9 mouse cellular contexts compared by ENCODE assay signal in genomic region chr2:21206278-21206677, GRCm38 (mm10). TPM values are rescaled to one million over a fixed set of nuclear protein-coding genes. Genes with fewer than 3 reads are reported as not detected.
DNase-seq lines count a peak whose midpoint lies in the region; ATAC-seq and TF ChIP-seq lines count a peak whose summit lies in the region.
"Had no signal": no experiment of that assay in that cellular context is flagged by ENCODE, and none has a peak within 500 bp of the region (broad histone marks: within the 10 kb centered on the region; RNA-seq: fewer than 3 reads in every experiment).

No protein-coding gene starts in this region.

- peak overlapping the region; percentile 66 for H3K4me2 ChIP-seq in hindbrain, embryonic 11.5 days (replicated peaks; ENCODE audit: low read depth, low read length)

- peak overlapping the region; percentile 79 for H3K9ac ChIP-seq in hindbrain, embryonic 11.5 days (ENCODE audit: low read depth, low read length)

- ATAC-seq in hindbrain, embryonic 11.5 days (ENCODE audit: low FRiP score), result no peak

- TF ChIP-seq CTCF in kidney, adult 2 months (conservative IDR thresholded peaks at IDR 0.05; ENCODE audit: insufficient read depth, insufficient read length, low read depth, low read length), result no peak
- TF ChIP-seq CTCF in bone marrow, adult 2 months (IDR thresholded peaks at IDR 0.05; ENCODE audit: control insufficient read depth, insufficient read depth, low read length), result no peak

- H3K36me3 ChIP-seq in kidney, adult 2 months (ENCODE audit: control insufficient read depth, insufficient read depth, low read length), result no peaks in the 10 kb centered on the region
- H3K36me3 ChIP-seq in hindbrain, embryonic 11.5 days (ENCODE audit: control insufficient read depth, insufficient read depth, low read length), result no peaks in the 10 kb centered on the region
- peaks cover 1% of the 10 kb centered on the region; the same call in 1 of the 2 replicates for H3K36me3 ChIP-seq in midbrain, embryonic 10.5 days

- H3K4me1 ChIP-seq in kidney, adult 2 months (ENCODE audit: control insufficient read depth, insufficient read depth, low read length), result no peaks in the 10 kb centered on the region
- H3K4me1 ChIP-seq in bone marrow, adult 2 months (ENCODE audit: control insufficient read depth, insufficient read depth, low read length), result no peaks in the 10 kb centered on the region; the same call in 1 of the 2 replicates
- H3K4me1 ChIP-seq in hindbrain, embryonic 11.5 days (replicated peaks; ENCODE audit: control insufficient read depth, insufficient read depth, low read length), result no peaks in the 10 kb centered on the region
- H3K4me1 ChIP-seq in midbrain, embryonic 10.5 days, result peaks cover 20% of the 10 kb centered on the region

- H3K4me3 ChIP-seq in kidney, adult 2 months (ENCODE audit: insufficient read depth, low read depth, low read length), result peak overlapping the region; percentile 89
- H3K4me3 ChIP-seq in bone marrow, adult 2 months (replicated peaks; ENCODE audit: control insufficient read depth, low read depth, low read length), result peak overlapping the region; percentile 80
- H3K4me3 ChIP-seq in hindbrain, embryonic 11.5 days (ENCODE audit: low read depth, low read length), result peak overlapping the region; percentile 62
- peak overlapping the region; percentile 77 for H3K4me3 ChIP-seq in midbrain, embryonic 10.5 days

- H3K9me3 ChIP-seq in hindbrain, embryonic 11.5 days (ENCODE audit: control insufficient read depth, low read length), result no peaks in the 10 kb centered on the region
- no peaks in the 10 kb centered on the region for H3K9me3 ChIP-seq in midbrain, embryonic 10.5 days (replicated peaks)

- 41% methylated on average over 6 of the region's 6 CpGs for WGBS in kidney, adult 2 months
- WGBS in bone marrow, adult 2 months, result 28% methylated on average over 6 of the region's 6 CpGs
- WGBS in hindbrain, embryonic 11.5 days, result 46% methylated on average over 6 of the region's 6 CpGs
- WGBS in midbrain, embryonic 10.5 days, result 48% methylated on average over 6 of the region's 6 CpGs

- TF ChIP-seq POLR2A in kidney, adult 2 months (IDR thresholded peaks at IDR 0.05; ENCODE audit: low read depth, low read length), result no peak
- TF ChIP-seq POLR2A in bone marrow, adult 2 months (IDR thresholded peaks at IDR 0.05; ENCODE audit: borderline replicate concordance, control insufficient read depth, low read depth, low read length), result no peak

- no peaks in the 10 kb centered on the region for H3K27me3 ChIP-seq in kidney, adult 2 months (replicated peaks; ENCODE audit: control insufficient read depth, insufficient read depth, low read length)
- H3K27me3 ChIP-seq in hindbrain, embryonic 11.5 days (ENCODE audit: control insufficient read depth, insufficient read depth, low read length), result no peaks in the 10 kb centered on the region
- no peaks in the 10 kb centered on the region for H3K27me3 ChIP-seq in midbrain, embryonic 10.5 days (ENCODE audit: low read depth, poor library complexity, severe bottlenecking)
- H3K27me3 ChIP-seq: Patski had no signal

- DNase-seq in kidney, adult 2 months, result no peak
- no peak for DNase-seq in kidney, postnatal 36 days
- DNase-seq in hindbrain, embryonic 11.5 days (ENCODE audit: low spot score), result no peak
- DNase-seq in midbrain, embryonic 10.5 days (ENCODE audit: low spot score), result no peak
- DNase-seq in gastrocnemius, postnatal 25 days, result no peak
- no peak for DNase-seq in urinary bladder, postnatal 36 days (ENCODE audit: low spot score in 2 of 2)
- DNase-seq in thymus, postnatal 14 days, result no peak

- H3K27ac ChIP-seq in kidney, adult 2 months (ENCODE audit: insufficient read depth, low read depth, low read length), result no peak overlapping the region; the same call in 1 of the 2 replicates
- H3K27ac ChIP-seq in bone marrow, adult 2 months (ENCODE audit: control insufficient read depth, insufficient read depth, low read depth, low read length, poor library complexity), result no peak overlapping the region
- H3K27ac ChIP-seq in hindbrain, embryonic 11.5 days (ENCODE audit: low read depth, low read length), result no peak overlapping the region
- peak overlapping the region; percentile 92 for H3K27ac ChIP-seq in midbrain, embryonic 10.5 days (replicated peaks)

RNA-seq across cellular contexts. Expression of gene Thnsl1, which starts 0.8 kb away (rescaled TPM):
- 4.7 and 5.1 TPM in 2 replicates for polyA plus RNA-seq in kidney, adult 2 months (2012; rRNA removed)
- polyA plus RNA-seq in bone marrow, adult 2 months (2011; ENCODE audit: insufficient read depth, insufficient read length, low replicate concordance, missing spikeins), result 0.85 and 0.90 TPM in 2 replicates
- 16.2 and 18.2 TPM in 2 replicates for polyA plus RNA-seq in hindbrain, embryonic 11.5 days (2014; fragmentation: Nextera tagmentation; extraction: Ambion mirVana)
- polyA plus RNA-seq in midbrain, embryonic 10.5 days (2016; fragmentation: Nextera tagmentation; extraction: Ambion mirVana), result 14.9 and 17.5 TPM in 2 replicates
- 1 to 10 TPM; 2.4 to 2.5 TPM for total RNA-seq in gastrocnemius, postnatal 25 days (2021)

RNA-seq across cellular contexts. Expression of gene Enkur, which starts 1.1 kb away (rescaled TPM):
- polyA plus RNA-seq in kidney, adult 2 months (2012; rRNA removed), result 0.19 TPM in 1 of 2 replicates, not detected in the other
- not detected in 2 replicates for polyA plus RNA-seq in bone marrow, adult 2 months (2011; ENCODE audit: insufficient read depth, insufficient read length, low replicate concordance, missing spikeins)
- polyA plus RNA-seq in hindbrain, embryonic 11.5 days (2014; fragmentation: Nextera tagmentation; extraction: Ambion mirVana), result 3.7 TPM in 2 replicates
- polyA plus RNA-seq in midbrain, embryonic 10.5 days (2016; fragmentation: Nextera tagmentation; extraction: Ambion mirVana), result 0.95 and 0.96 TPM in 2 replicates
- total RNA-seq in gastrocnemius, postnatal 25 days (2021), result under 1 TPM; 0.31 to 0.96 TPM
